Mouse (Mus musculus): ENCODE data around the gene Dpp8. TPM values are rescaled to one million over a fixed set of nuclear protein-coding genes. Genes with fewer than 3 reads are reported as not detected.
A peak's percentile ranks its signal among the peaks of the same experiment; 100 is the strongest.
"Not testable (repeated sequence)": the region's sequence is repeated elsewhere in the genome, so short reads cannot be mapped to it uniquely, and the experiment has no call there.

Gene Dpp8
- polyA plus RNA-seq, 1 experiment from 2014 or later: 59.0 TPM

- Histone ChIP-seq H3K36me3 (peaks cover 63% of the 10 kb centered on the region), H3K27ac (replicated peaks) (no peak overlapping the region), H3K4me1 (no peaks in the 10 kb centered on the region), H3K9ac (replicated peaks) (no peak overlapping the region), H3K27me3 (no peaks in the 10 kb centered on the region), H3K9me3 (no peaks in the 10 kb centered on the region), H3K4me2 (replicated peaks) (no peak overlapping the region), H3K4me3 (no peak overlapping the region)
- no peak for ATAC-seq (ENCODE audit: low FRiP score, low read depth)
- 78% methylated on average over 9 of the region's 9 CpGs for WGBS
Observed at GRCm38 (mm10) chr9:65073555-65073954, 41.3 kb downstream of the Dpp8 start.

GRCm38 (mm10) chr9:65074251-65074650 is 42.0 kb downstream of the Dpp8 start:
- no peaks in the 10 kb centered on the region for H3K4me1 ChIP-seq
- H3K9me3 ChIP-seq: no peaks in the 10 kb centered on the region
- 92% methylated on average over 15 of the region's 15 CpGs for WGBS
- H3K9ac ChIP-seq (replicated peaks): no peak overlapping the region
- ATAC-seq (ENCODE audit: low FRiP score, low read depth): no peak
- H3K4me2 ChIP-seq (replicated peaks): no peak overlapping the region
- H3K27me3 ChIP-seq: no peaks in the 10 kb centered on the region
- H3K27ac ChIP-seq (replicated peaks): no peak overlapping the region
- H3K4me3 ChIP-seq: no peak overlapping the region
- peaks cover 64% of the 10 kb centered on the region for H3K36me3 ChIP-seq

- Histone ChIP-seq H3K4me3 (no peak overlapping the region), H3K4me2 (replicated peaks) (no peak overlapping the region), H3K36me3 (peaks cover 65% of the 10 kb centered on the region), H3K9ac (replicated peaks) (no peak overlapping the region), H3K4me1 (no peaks in the 10 kb centered on the region), H3K27ac (replicated peaks) (no peak overlapping the region), H3K9me3 (no peaks in the 10 kb centered on the region), H3K27me3 (no peaks in the 10 kb centered on the region)
- 85% methylated on average over 6 of the region's 6 CpGs for WGBS
- no peak for ATAC-seq (ENCODE audit: low FRiP score, low read depth)
Observed at GRCm38 (mm10) chr9:65074855-65075493, 42.8 kb downstream of the Dpp8 start.

GRCm38 (mm10) chr9:65077536-65077935 is 45.3 kb downstream of the Dpp8 start:
- Histone ChIP-seq H3K4me3 (no peak overlapping the region), H3K4me2 (replicated peaks) (no peak overlapping the region), H3K9ac (replicated peaks) (no peak overlapping the region), H3K9me3 (no peaks in the 10 kb centered on the region), H3K27me3 (no peaks in the 10 kb centered on the region), H3K27ac (replicated peaks) (no peak overlapping the region), H3K36me3 (peaks cover 70% of the 10 kb centered on the region), H3K4me1 (no peaks in the 10 kb centered on the region)
- 91% methylated on average over 5 of the region's 5 CpGs for WGBS
- no peak for ATAC-seq (ENCODE audit: low FRiP score, low read depth)

- WGBS: 96% methylated on average over 2 of the region's 2 CpGs
- not testable (repeated sequence) for H3K4me2 ChIP-seq (replicated peaks); H3K9me3 ChIP-seq; H3K4me3 ChIP-seq; H3K9ac ChIP-seq (replicated peaks); H3K27ac ChIP-seq (replicated peaks); ATAC-seq (ENCODE audit: low FRiP score, low read depth); H3K4me1 ChIP-seq; H3K27me3 ChIP-seq
- H3K36me3 ChIP-seq: peaks cover 73% of the 10 kb centered on the region
Observed at GRCm38 (mm10) chr9:65080141-65080540, 47.9 kb downstream of the Dpp8 start.

- 94% methylated on average over 18 of the region's 18 CpGs for WGBS
- no peak for ATAC-seq (ENCODE audit: low FRiP score, low read depth)
- Histone ChIP-seq H3K27me3 (no peaks in the 10 kb centered on the region), H3K4me2 (replicated peaks) (no peak overlapping the region), H3K27ac (replicated peaks) (no peak overlapping the region), H3K4me1 (no peaks in the 10 kb centered on the region), H3K9ac (replicated peaks) (no peak overlapping the region), H3K4me3 (no peak overlapping the region), H3K36me3 (peaks cover 54% of the 10 kb centered on the region), H3K9me3 (no peaks in the 10 kb centered on the region)
Observed at GRCm38 (mm10) chr9:65083075-65083765, 51.0 kb downstream of the Dpp8 start.

- ATAC-seq (ENCODE audit: low FRiP score, low read depth): no peak
- Histone ChIP-seq H3K27ac (replicated peaks) (no peak overlapping the region), H3K9me3 (no peaks in the 10 kb centered on the region), H3K9ac (replicated peaks) (no peak overlapping the region), H3K4me2 (replicated peaks) (no peak overlapping the region), H3K4me1 (no peaks in the 10 kb centered on the region), H3K36me3 (peaks cover 43% of the 10 kb centered on the region), H3K4me3 (no peak overlapping the region), H3K27me3 (no peaks in the 10 kb centered on the region)
- WGBS: 89% methylated on average over 7 of the region's 7 CpGs
Observed at GRCm38 (mm10) chr9:65084198-65084807, 52.1 kb downstream of the Dpp8 start.

- WGBS: 100% methylated on average over 1 of the region's 1 CpGs
- no peak overlapping the region for H3K4me2 ChIP-seq (replicated peaks)
- no peak overlapping the region for H3K9ac ChIP-seq (replicated peaks)
- no peaks in the 10 kb centered on the region for H3K27me3 ChIP-seq
- H3K36me3 ChIP-seq: peaks cover 34% of the 10 kb centered on the region
- no peak for ATAC-seq (ENCODE audit: low FRiP score, low read depth)
- H3K27ac ChIP-seq (replicated peaks): no peak overlapping the region
- no peak overlapping the region for H3K4me3 ChIP-seq
- H3K4me1 ChIP-seq: 0 out of 2 replicates have a peak, but pooled peaks cover 5% of the 10 kb centered on the region
- H3K9me3 ChIP-seq: no peaks in the 10 kb centered on the region
Observed at GRCm38 (mm10) chr9:65085270-65085669, 53.1 kb downstream of the Dpp8 start.

GRCm38 (mm10) chr9:65086801-65087200 is 54.6 kb downstream of the Dpp8 start:
- Histone ChIP-seq H3K4me3 (no peak overlapping the region), H3K36me3 (peaks cover 23% of the 10 kb centered on the region), H3K27me3 (no peaks in the 10 kb centered on the region), H3K9me3 (no peaks in the 10 kb centered on the region), H3K27ac (replicated peaks) (no peak overlapping the region), H3K4me2 (replicated peaks) (no peak overlapping the region), H3K4me1 (0 out of 2 replicates have a peak, but pooled peaks cover 6% of the 10 kb centered on the region), H3K9ac (replicated peaks) (no peak overlapping the region)
- WGBS: 79% methylated on average over 1 of the region's 1 CpGs
- ATAC-seq (ENCODE audit: low FRiP score, low read depth): no peak

- Histone ChIP-seq H3K4me2 (replicated peaks) (no peak overlapping the region), H3K27me3 (no peaks in the 10 kb centered on the region), H3K4me3 (no peak overlapping the region), H3K27ac (replicated peaks) (no peak overlapping the region), H3K9ac (replicated peaks) (no peak overlapping the region), H3K36me3 (peaks cover 17% of the 10 kb centered on the region), H3K9me3 (no peaks in the 10 kb centered on the region), H3K4me1 (0 out of 2 replicates have a peak, but pooled peaks cover 6% of the 10 kb centered on the region)
- WGBS: 68% methylated on average over 5 of the region's 5 CpGs
- no peak for ATAC-seq (ENCODE audit: low FRiP score, low read depth)
Observed at GRCm38 (mm10) chr9:65087490-65087889, 55.3 kb downstream of the Dpp8 start.

- no peaks in the 10 kb centered on the region for H3K36me3 ChIP-seq
- no peaks in the 10 kb centered on the region for H3K27me3 ChIP-seq
- no peaks in the 10 kb centered on the region for H3K9me3 ChIP-seq
- ATAC-seq (ENCODE audit: low FRiP score, low read depth): 0 out of 2 replicates have a peak, but pooled peaks have one; percentile 44
- 38% methylated on average over 6 of the region's 6 CpGs for WGBS
- no peak overlapping the region; the same call in 1 of the 2 replicates for H3K27ac ChIP-seq (replicated peaks)
- H3K9ac ChIP-seq (replicated peaks): no peak overlapping the region
- H3K4me1 ChIP-seq: peaks cover 14% of the 10 kb centered on the region
- no peak overlapping the region for H3K4me2 ChIP-seq (replicated peaks)
- no peak overlapping the region for H3K4me3 ChIP-seq
Observed at GRCm38 (mm10) chr9:65094237-65094636, 62.0 kb downstream of the Dpp8 start.

- Histone ChIP-seq H3K4me2 (replicated peaks) (peak within 1 kb of the TSS; percentile 97), H3K27me3 (peaks cover 5% of the 10 kb centered on the region; the same call in 1 of the 2 replicates), H3K9ac (replicated peaks) (peak within 1 kb of the TSS; percentile 95), H3K9me3 (no peaks in the 10 kb centered on the region), H3K36me3 (no peaks in the 10 kb centered on the region), H3K4me3 (peak within 1 kb of the TSS; percentile 83), H3K4me1 (peaks cover 25% of the 10 kb centered on the region), H3K27ac (replicated peaks) (peak within 1 kb of the TSS; percentile 90)
- 0 out of 2 replicates have a peak, but pooled peaks have one; percentile 16 for ATAC-seq (ENCODE audit: low FRiP score, low read depth)
- WGBS: 1% methylated on average over 48 of the region's 76 CpGs
Observed at GRCm38 (mm10) chr9:65100991-65101685, 68.9 kb downstream of the Dpp8 start, which contains the start of gene Igdcc4. Gene Igdcc4, plus strand, starts transcription at chr9:65101486.
